Comparison of ENCODE assay signal across 28 mouse cellular contexts in the genomic region with DNA sequence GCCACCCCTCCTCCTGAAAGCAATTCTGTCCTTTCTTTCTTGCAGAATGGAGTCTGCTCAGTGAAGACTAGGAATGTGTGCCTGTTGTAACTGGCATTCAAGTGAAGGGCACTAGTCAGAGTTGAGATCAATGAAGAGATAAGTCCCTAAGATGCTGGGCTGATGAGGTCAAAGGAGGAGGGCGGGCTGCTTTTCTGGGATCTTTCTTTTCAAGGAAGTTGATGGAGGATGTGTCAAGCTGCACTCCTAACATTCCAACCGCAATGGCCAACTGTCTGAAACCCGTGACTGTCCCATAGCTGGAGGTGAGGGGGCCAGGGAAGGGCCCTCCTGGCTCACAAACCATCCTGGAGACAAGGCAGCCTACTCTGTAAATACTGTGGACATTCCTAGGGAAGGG.
A peak's percentile ranks its signal among the peaks of the same experiment; 100 is the strongest.
DNase-seq lines count a peak whose midpoint lies in the region; ATAC-seq and TF ChIP-seq lines count a peak whose summit lies in the region.
"Had no signal": no experiment of that assay in that cellular context is flagged by ENCODE, and none has a peak within 500 bp of the region (broad histone marks: within the 10 kb centered on the region; RNA-seq: fewer than 3 reads in every experiment).

No protein-coding gene starts in this region.

- no peaks in the 10 kb centered on the region for H3K36me3 ChIP-seq in hindbrain, embryonic 10.5 days
- no peaks in the 10 kb centered on the region for H3K36me3 ChIP-seq in hindbrain, embryonic 14.5 days (replicated peaks; ENCODE audit: control insufficient read depth, insufficient read depth)
- no peaks in the 10 kb centered on the region for H3K36me3 ChIP-seq in lung, embryonic 14.5 days (ENCODE audit: insufficient read depth)
- no peaks in the 10 kb centered on the region for H3K36me3 ChIP-seq in limb, embryonic 10.5 days
- H3K36me3 ChIP-seq: embryonic facial prominence, embryonic 13.5 days; heart, embryonic 15.5 days; limb, embryonic 13.5 days; liver, embryonic 13.5 days; midbrain, embryonic 12.5 days; neural tube, embryonic 13.5 days had no signal

- TF ChIP-seq CTCF in lung, embryonic 14.5 days (IDR thresholded peaks at IDR 0.05; ENCODE audit: low read depth), result no peak

- no peaks in the 10 kb centered on the region for H3K9me3 ChIP-seq in hindbrain, embryonic 10.5 days
- no peaks in the 10 kb centered on the region for H3K9me3 ChIP-seq in hindbrain, embryonic 14.5 days (ENCODE audit: control insufficient read depth, low read length)
- H3K9me3 ChIP-seq in lung, embryonic 14.5 days (ENCODE audit: low read depth, low read length), result no peaks in the 10 kb centered on the region
- H3K9me3 ChIP-seq in limb, embryonic 10.5 days (replicated peaks), result no peaks in the 10 kb centered on the region
- H3K9me3 ChIP-seq: embryonic facial prominence, embryonic 13.5 days; heart, embryonic 15.5 days; limb, embryonic 13.5 days; liver, embryonic 13.5 days; midbrain, embryonic 12.5 days; neural tube, embryonic 13.5 days had no signal

- peak; percentile 61 for DNase-seq in embryo, embryonic 10 days (ENCODE audit: low spot score)
- DNase-seq in embryo, embryonic 11 days, result no peak
- DNase-seq in hindbrain, embryonic 10.5 days (ENCODE audit: low spot score), result no peak
- DNase-seq in hindbrain, embryonic 14.5 days (ENCODE audit: low spot score), result no peak
- DNase-seq in lung, embryonic 14.5 days, result peak; percentile 19
- no peak for DNase-seq in lung, postnatal 4 days
- DNase-seq in limb, embryonic 10.5 days (ENCODE audit: low spot score), result no peak
- DNase-seq in right cerebral cortex, postnatal 25 days, result no peak
- DNase-seq: adrenal gland, postnatal 25 days; cerebellum, adult 18-20 months; cerebellum, postnatal 10 days; forebrain, postnatal 0 days; gastrocnemius, postnatal 14 days; heart, postnatal 36 days; kidney, adult 9 months; liver, embryonic 13.5 days; lung, adult 18-20 months; thymus, adult 2 months; thymus, postnatal 36 days had no signal

- peak overlapping the region; percentile 70 for H3K27ac ChIP-seq in hindbrain, embryonic 10.5 days
- no peak overlapping the region for H3K27ac ChIP-seq in hindbrain, embryonic 14.5 days
- no peak overlapping the region for H3K27ac ChIP-seq in lung, embryonic 14.5 days (ENCODE audit: low read depth)
- H3K27ac ChIP-seq in limb, embryonic 10.5 days, result peak overlapping the region; percentile 6; the same call in 1 of the 2 replicates
- H3K27ac ChIP-seq: embryonic facial prominence, embryonic 13.5 days; heart, embryonic 15.5 days; layer of hippocampus, adult 2 months; left cerebral cortex, adult 2 months; limb, embryonic 13.5 days; liver, embryonic 13.5 days; midbrain, embryonic 12.5 days; neural tube, embryonic 13.5 days had no signal

- no peak overlapping the region for H3K4me3 ChIP-seq in hindbrain, embryonic 10.5 days
- no peak overlapping the region for H3K4me3 ChIP-seq in hindbrain, embryonic 14.5 days (replicated peaks; ENCODE audit: low read length)
- H3K4me3 ChIP-seq in lung, embryonic 14.5 days (ENCODE audit: low read depth, low read length), result no peak overlapping the region
- no peak overlapping the region for H3K4me3 ChIP-seq in limb, embryonic 10.5 days
- H3K4me3 ChIP-seq: embryonic facial prominence, embryonic 13.5 days; heart, embryonic 15.5 days; layer of hippocampus, adult 2 months; left cerebral cortex, adult 2 months; limb, embryonic 13.5 days; liver, embryonic 13.5 days; midbrain, embryonic 12.5 days; neural tube, embryonic 13.5 days had no signal

- WGBS in hindbrain, embryonic 10.5 days, result 43% methylated on average over 3 of the region's 3 CpGs
- 39% methylated on average over 3 of the region's 3 CpGs for WGBS in hindbrain, embryonic 14.5 days
- 19% methylated on average over 3 of the region's 3 CpGs for WGBS in lung, embryonic 14.5 days
- 18% methylated on average over 3 of the region's 3 CpGs for WGBS in limb, embryonic 10.5 days

- ATAC-seq in hindbrain, embryonic 14.5 days (ENCODE audit: low FRiP score), result no peak
- ATAC-seq in lung, embryonic 14.5 days (ENCODE audit: insufficient read depth), result peak; percentile 31; the same call in 1 of the 2 replicates
- ATAC-seq: forebrain, postnatal 0 days; hindbrain, embryonic 16.5 days; Patski had no signal

- no peak overlapping the region for H3K4me2 ChIP-seq in hindbrain, embryonic 14.5 days (replicated peaks)
- H3K4me2 ChIP-seq in lung, embryonic 14.5 days, result no peak overlapping the region
- H3K4me2 ChIP-seq: embryonic facial prominence, embryonic 13.5 days; heart, embryonic 15.5 days; limb, embryonic 13.5 days; liver, embryonic 13.5 days; midbrain, embryonic 12.5 days; neural tube, embryonic 13.5 days had no signal

- H3K9ac ChIP-seq in hindbrain, embryonic 14.5 days, result no peak overlapping the region
- H3K9ac ChIP-seq in lung, embryonic 14.5 days, result no peak overlapping the region
- H3K9ac ChIP-seq: embryonic facial prominence, embryonic 13.5 days; forebrain, postnatal 0 days; heart, embryonic 15.5 days; limb, embryonic 13.5 days; liver, embryonic 13.5 days; midbrain, embryonic 12.5 days; neural tube, embryonic 13.5 days had no signal

- H3K27me3 ChIP-seq in hindbrain, embryonic 10.5 days (ENCODE audit: insufficient read depth, poor library complexity, severe bottlenecking), result no peaks in the 10 kb centered on the region
- no peaks in the 10 kb centered on the region for H3K27me3 ChIP-seq in hindbrain, embryonic 14.5 days (ENCODE audit: control insufficient read depth, insufficient read depth, low read length)
- H3K27me3 ChIP-seq in lung, embryonic 14.5 days (ENCODE audit: insufficient read depth, low read length), result no peaks in the 10 kb centered on the region
- peaks cover 6% of the 10 kb centered on the region; the same call in 1 of the 2 replicates for H3K27me3 ChIP-seq in limb, embryonic 10.5 days (ENCODE audit: low read depth, poor library complexity, severe bottlenecking)
- H3K27me3 ChIP-seq: embryonic facial prominence, embryonic 13.5 days; heart, embryonic 15.5 days; limb, embryonic 13.5 days; liver, embryonic 13.5 days; neural tube, embryonic 13.5 days; Patski had no signal

- H3K4me1 ChIP-seq in hindbrain, embryonic 10.5 days (replicated peaks), result peaks cover 38% of the 10 kb centered on the region
- H3K4me1 ChIP-seq in hindbrain, embryonic 14.5 days (replicated peaks; ENCODE audit: control insufficient read depth, insufficient read depth, low read length), result peaks cover 11% of the 10 kb centered on the region; the same call in 1 of the 2 replicates
- peaks cover 6% of the 10 kb centered on the region; the same call in 1 of the 2 replicates for H3K4me1 ChIP-seq in lung, embryonic 14.5 days (ENCODE audit: insufficient read depth)
- H3K4me1 ChIP-seq in limb, embryonic 10.5 days, result peaks cover 25% of the 10 kb centered on the region
- H3K4me1 ChIP-seq: liver, embryonic 13.5 days had no signal

Comparison
In these comparisons a context has a peak if more than half of its experiments do, and no peak if none do; other contexts are left out.
1. DNase-seq: peak in embryo, embryonic 10 days (single experiment) and lung, embryonic 14.5 days (single experiment); none in embryo, embryonic 11 days (single experiment), hindbrain, embryonic 10.5 days (single experiment), hindbrain, embryonic 14.5 days (single experiment), lung, postnatal 4 days (0 of 2), limb, embryonic 10.5 days (single experiment) and right cerebral cortex, postnatal 25 days (single experiment).
2. H3K27ac ChIP-seq: peak in hindbrain, embryonic 10.5 days (single experiment) and limb, embryonic 10.5 days (single experiment); none in hindbrain, embryonic 14.5 days (single experiment) and lung, embryonic 14.5 days (single experiment).